Mouse (Mus musculus): ENCODE measurements around the gene Ubqln3.

Gene Ubqln3

GRCm38 (mm10) chr7:104143179-104143578 is at the start of gene Ubqln3:
Gene Ubqln3, minus strand, starts transcription at chr7:104143279.
- no peak for DNase-seq

- no peak for DNase-seq
Measured at GRCm38 (mm10) chr7:104191275-104191674, 48.2 kb upstream of the Ubqln3 start.

GRCm38 (mm10) chr7:104183292-104183691 is 40.2 kb upstream of the Ubqln3 start, which contains the start of gene Olfr648:
Gene Olfr648, minus strand, starts transcription at chr7:104183392.
- no peak for DNase-seq

- no peak for DNase-seq
Measured at GRCm38 (mm10) chr7:104179074-104179473, 36.0 kb upstream of the Ubqln3 start.

GRCm38 (mm10) chr7:104178422-104179054 is 35.5 kb upstream of the Ubqln3 start:
- no peak for DNase-seq

GRCm38 (mm10) chr7:104175085-104175484 is 32.0 kb upstream of the Ubqln3 start:
- DNase-seq: no peak

GRCm38 (mm10) chr7:104169634-104170204 is 26.6 kb upstream of the Ubqln3 start:
- no peak for DNase-seq

- DNase-seq: no peak
Measured at GRCm38 (mm10) chr7:104167105-104167504, 24.0 kb upstream of the Ubqln3 start.

- DNase-seq: no peak
Measured at GRCm38 (mm10) chr7:104150456-104150855, 7.4 kb upstream of the Ubqln3 start, which contains the start of gene Ubqlnl. Gene Ubqlnl, minus strand, starts transcription at chr7:104150556.

- no peak for DNase-seq
Measured at GRCm38 (mm10) chr7:104137305-104137704, 5.8 kb downstream of the Ubqln3 start, which contains the start of gene Olfr643. Gene Olfr643, minus strand, starts transcription at chr7:104137405.

- no peak for DNase-seq
Measured at GRCm38 (mm10) chr7:104129726-104130125, 13.4 kb downstream of the Ubqln3 start, which contains the start of gene Ubqln5. Gene Ubqln5, minus strand, starts transcription at chr7:104129826.

GRCm38 (mm10) chr7:104104757-104104972 is 38.4 kb downstream of the Ubqln3 start, which contains the start of gene Olfr646:
Gene Olfr646, plus strand, starts transcription at chr7:104104873.
- no peak for DNase-seq

- DNase-seq: no peak
Measured at GRCm38 (mm10) chr7:104103913-104104756, 38.9 kb downstream of the Ubqln3 start.
